Mouse (Mus musculus): ENCODE measurements around the gene Gm128. TPM values are rescaled to one million over a fixed set of nuclear protein-coding genes. Genes with fewer than 3 reads are reported as not detected.

The Gm128 gene
- polyA plus RNA-seq, 1 experiment from 2014 or later, result 0.88 TPM

DNA sequence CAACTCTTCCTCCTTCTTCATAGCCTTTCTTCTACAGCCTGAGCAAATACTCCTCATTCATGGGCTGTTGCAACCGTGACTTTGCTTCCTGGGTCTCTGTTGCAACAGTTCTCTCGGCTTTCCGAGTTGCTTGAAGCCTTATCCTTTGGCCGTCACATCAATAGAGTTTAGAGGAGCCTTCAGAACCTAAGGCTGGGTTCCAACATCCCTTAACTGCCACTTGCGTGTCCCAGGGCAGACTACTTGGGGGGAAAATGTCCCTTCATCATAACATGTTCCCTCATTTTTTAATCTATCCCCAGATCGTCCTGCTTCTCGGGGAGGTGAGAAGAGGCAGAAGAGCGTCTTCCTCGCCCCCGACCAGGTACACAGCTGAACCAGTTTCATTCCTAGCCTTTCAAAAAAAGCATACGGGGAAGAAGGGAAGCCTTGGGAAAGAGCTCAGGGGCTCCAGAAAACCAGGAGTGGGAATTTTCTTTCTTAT, 41.0 kb upstream of the Gm128 start:
- WGBS, result under 1% methylated on average over 11 of the region's 11 CpGs

DNA sequence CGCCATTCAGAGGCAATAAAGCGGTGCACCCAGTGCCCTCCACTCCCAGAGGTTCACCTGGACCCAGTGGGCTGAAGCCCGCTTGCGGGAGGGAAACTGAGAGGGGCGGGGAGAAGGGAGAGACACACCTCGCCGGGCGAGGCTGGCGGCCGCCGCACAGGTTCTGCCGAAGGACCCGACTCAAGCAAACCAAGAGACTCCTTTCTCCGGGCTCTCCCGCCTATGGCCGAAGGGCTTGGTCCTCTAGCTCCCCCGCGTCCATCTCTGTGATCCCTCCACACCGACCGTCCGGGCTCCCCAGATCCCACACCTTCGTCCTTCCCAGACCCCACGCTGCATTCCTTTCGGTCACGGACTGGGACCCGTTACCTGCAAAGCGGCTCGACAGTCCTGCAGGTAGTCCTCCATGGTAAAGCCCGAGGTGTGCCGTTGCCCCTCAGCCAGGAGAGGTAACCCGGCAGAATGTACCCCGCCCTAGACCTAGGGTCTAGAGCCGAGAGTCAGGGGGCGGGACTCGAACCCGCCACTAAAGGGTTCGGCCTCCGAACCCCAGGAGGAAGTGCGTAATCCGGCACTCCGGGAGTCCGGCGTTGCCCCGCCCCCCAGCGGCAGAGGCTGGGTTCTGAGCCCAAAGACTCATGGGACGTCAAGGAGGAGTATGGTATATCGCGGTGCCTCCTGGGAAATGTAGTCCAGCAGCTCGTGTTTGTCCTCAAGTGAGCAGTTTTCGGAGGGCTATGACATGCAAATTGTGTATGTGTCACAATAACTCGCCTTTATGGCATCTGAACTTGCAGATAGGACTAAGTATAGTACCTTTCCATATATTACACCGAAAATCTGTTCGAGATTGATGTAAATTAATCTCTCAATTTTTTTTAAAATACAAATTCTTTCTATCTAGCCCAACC, 40.1 kb upstream of the Gm128 start, which contains the start of the genes Mindy1 and Prune1:
Mindy1 (plus strand) TSS at position 130 of the 911 bp plus-strand sequence.
Prune1 (minus strand) TSS at position 861 of the 911 bp plus-strand sequence.
- Histone ChIP-seq H3K4me3 (peak within 1 kb of the TSS; percentile 77), H3K4me1 (peaks cover 35% of the 10 kb centered on the region), H3K9ac (peak within 1 kb of the TSS; percentile 90), H3K4me2 (replicated peaks) (peak within 1 kb of the TSS; percentile 80), H3K27ac (peak within 1 kb of the TSS; percentile 92), H3K27me3 (no peaks in the 10 kb centered on the region), H3K36me3 (peaks cover 1% of the 10 kb centered on the region), H3K9me3 (no peaks in the 10 kb centered on the region)
- ATAC-seq (ENCODE audit: low FRiP score, low read depth), result peak; percentile 91
- under 1% methylated on average over 46 of the region's 53 CpGs for WGBS

More for the DNA sequence above, 41.0 kb upstream of the Gm128 start:
- H3K9ac ChIP-seq, result peak overlapping the region; percentile 90
- H3K36me3 ChIP-seq, result peaks cover 6% of the 10 kb centered on the region
- H3K4me2 ChIP-seq (replicated peaks), result peak overlapping the region; percentile 80
- no peak for ATAC-seq (ENCODE audit: low FRiP score, low read depth)
- peaks cover 35% of the 10 kb centered on the region for H3K4me1 ChIP-seq
- no peaks in the 10 kb centered on the region for H3K9me3 ChIP-seq
- no peaks in the 10 kb centered on the region for H3K27me3 ChIP-seq
- H3K27ac ChIP-seq, result peak overlapping the region; percentile 92
- H3K4me3 ChIP-seq, result peak overlapping the region; percentile 77

DNA sequence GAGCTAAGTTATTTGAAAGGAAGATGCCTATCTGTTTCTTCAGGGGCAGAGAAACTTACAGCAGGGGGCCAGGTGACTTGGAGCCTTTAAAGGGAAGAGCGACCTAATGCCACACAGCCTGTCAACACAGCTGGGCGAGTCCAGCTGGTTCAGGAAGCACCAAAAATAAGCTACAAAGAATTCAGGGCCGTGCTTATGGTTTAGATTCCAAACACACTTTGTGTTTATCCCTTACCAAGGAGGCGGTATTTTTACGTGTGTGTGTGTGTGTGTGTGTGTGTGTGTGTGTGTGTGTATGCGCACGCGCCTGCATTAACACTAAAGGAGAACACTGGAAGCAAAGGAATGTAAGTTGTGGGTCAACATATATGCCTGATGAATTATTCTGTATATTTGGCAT, 39.3 kb upstream of the Gm128 start:
- Histone ChIP-seq H3K9me3 (no peaks in the 10 kb centered on the region), H3K4me2 (replicated peaks) (peak overlapping the region; percentile 80), H3K4me1 (peaks cover 35% of the 10 kb centered on the region), H3K4me3 (peak overlapping the region; percentile 77), H3K9ac (peak overlapping the region; percentile 84), H3K27ac (peak overlapping the region; percentile 89), H3K36me3 (no peaks in the 10 kb centered on the region), H3K27me3 (no peaks in the 10 kb centered on the region)
- WGBS, result 15% methylated on average over 8 of the region's 8 CpGs
- no peak for ATAC-seq (ENCODE audit: low FRiP score, low read depth)

GRCm38 (mm10) chr3:95277149-95277551, 35.8 kb upstream of the Gm128 start:
- Histone ChIP-seq H3K9me3 (no peaks in the 10 kb centered on the region), H3K4me2 (replicated peaks) (no peak overlapping the region), H3K4me1 (peaks cover 11% of the 10 kb centered on the region; the same call in 1 of the 2 replicates), H3K36me3 (peaks cover 6% of the 10 kb centered on the region), H3K27ac (no peak overlapping the region), H3K4me3 (no peak overlapping the region), H3K27me3 (no peaks in the 10 kb centered on the region), H3K9ac (no peak overlapping the region)
- no peak for ATAC-seq (ENCODE audit: low FRiP score, low read depth)
- 94% methylated on average over 1 of the region's 1 CpGs for WGBS

DNA sequence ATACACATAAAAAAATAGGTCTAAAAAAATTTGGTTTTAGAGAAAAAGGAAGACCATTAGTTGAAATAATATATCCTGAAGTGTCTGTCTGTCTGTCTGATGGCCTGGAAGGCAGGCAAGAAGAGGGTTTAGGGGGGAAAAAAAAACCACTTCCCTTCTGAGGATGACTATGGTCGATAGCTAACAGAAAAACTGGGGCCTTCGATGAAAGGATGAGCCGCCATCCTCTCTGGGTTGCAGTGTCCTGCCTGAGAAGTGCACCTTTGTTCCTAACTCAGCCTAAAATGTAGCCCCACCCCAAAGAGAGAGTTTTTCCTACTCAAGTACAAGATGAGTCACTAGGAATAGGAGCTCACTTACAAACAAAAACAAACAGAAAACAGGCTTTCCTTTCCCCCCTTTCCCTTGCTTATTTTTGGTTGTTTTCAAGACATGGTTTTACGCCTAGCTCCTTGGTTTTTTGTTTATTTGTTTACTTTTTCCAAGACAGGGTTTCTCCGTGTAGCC, 35.1 kb upstream of the Gm128 start:
- no peak overlapping the region for H3K4me3 ChIP-seq
- no peaks in the 10 kb centered on the region for H3K9me3 ChIP-seq
- no peak overlapping the region for H3K27ac ChIP-seq
- H3K4me1 ChIP-seq, result peaks cover 11% of the 10 kb centered on the region; the same call in 1 of the 2 replicates
- no peaks in the 10 kb centered on the region for H3K27me3 ChIP-seq
- H3K36me3 ChIP-seq, result peaks cover 9% of the 10 kb centered on the region
- no peak for ATAC-seq (ENCODE audit: low FRiP score, low read depth)
- H3K4me2 ChIP-seq (replicated peaks), result no peak overlapping the region
- WGBS, result 65% methylated on average over 5 of the region's 5 CpGs
- H3K9ac ChIP-seq, result no peak overlapping the region

DNA sequence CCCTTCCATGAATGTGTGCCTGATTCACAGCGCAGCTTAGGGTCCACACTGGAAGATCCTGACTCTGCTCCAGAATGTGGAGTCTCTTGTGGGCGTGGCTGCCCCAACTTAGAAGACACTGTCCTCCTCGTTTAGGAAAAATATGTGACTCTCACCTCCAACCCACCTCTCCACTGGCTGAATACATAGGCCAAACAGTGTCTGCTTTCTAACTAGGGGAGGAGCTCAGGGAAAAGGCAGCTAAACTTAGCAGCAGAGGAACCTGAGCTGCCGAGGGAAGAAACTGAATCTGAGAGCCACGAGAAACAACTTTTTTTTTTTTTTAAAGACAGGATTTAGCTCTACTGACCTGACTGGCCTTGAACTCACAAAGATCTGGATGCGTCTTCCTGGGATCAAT, 33.8 kb upstream of the Gm128 start:
- Histone ChIP-seq H3K36me3 (peaks cover 9% of the 10 kb centered on the region), H3K9ac (no peak overlapping the region), H3K27ac (no peak overlapping the region), H3K9me3 (no peaks in the 10 kb centered on the region), H3K4me2 (replicated peaks) (no peak overlapping the region), H3K4me3 (no peak overlapping the region), H3K4me1 (peaks cover 6% of the 10 kb centered on the region; the same call in 1 of the 2 replicates), H3K27me3 (no peaks in the 10 kb centered on the region)
- 74% methylated on average over 6 of the region's 6 CpGs for WGBS
- ATAC-seq (ENCODE audit: low FRiP score, low read depth), result no peak

DNA sequence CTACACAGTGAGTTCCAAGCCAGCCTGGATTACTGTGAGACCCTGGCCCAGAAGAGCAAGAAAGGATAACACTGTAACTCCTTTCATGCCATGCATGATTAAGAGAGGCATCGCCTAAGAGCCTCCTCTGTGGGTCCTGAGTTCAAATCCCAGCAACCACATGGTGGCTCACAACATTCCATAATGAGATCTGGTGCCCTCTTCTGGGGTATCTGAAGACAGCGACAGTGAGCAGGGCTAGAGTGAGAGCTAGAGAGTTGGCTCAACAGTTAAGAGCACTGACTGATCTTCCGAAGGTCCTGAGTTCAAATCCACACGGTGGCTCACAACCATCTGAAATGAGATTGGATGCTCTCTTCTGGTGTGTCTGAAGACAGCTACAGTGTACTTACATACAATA, 33.1 kb upstream of the Gm128 start:
- Histone ChIP-seq H3K9me3 (no peaks in the 10 kb centered on the region), H3K27me3 (no peaks in the 10 kb centered on the region)
- WGBS, result 93% methylated on average over 4 of the region's 4 CpGs

GRCm38 (mm10) chr3:95273471-95273870, 32.1 kb upstream of the Gm128 start:
- Histone ChIP-seq H3K4me3 (no peak overlapping the region), H3K4me2 (replicated peaks) (no peak overlapping the region), H3K9me3 (no peaks in the 10 kb centered on the region), H3K27me3 (no peaks in the 10 kb centered on the region), H3K36me3 (peaks cover 21% of the 10 kb centered on the region), H3K4me1 (no peaks in the 10 kb centered on the region), H3K9ac (no peak overlapping the region), H3K27ac (no peak overlapping the region)
- ATAC-seq (ENCODE audit: low FRiP score, low read depth), result no peak
- WGBS, result 94% methylated on average over 5 of the region's 5 CpGs

More for the DNA sequence above, 33.1 kb upstream of the Gm128 start:
- peaks cover 12% of the 10 kb centered on the region for H3K36me3 ChIP-seq
- H3K4me3 ChIP-seq, result no peak overlapping the region
- no peak for ATAC-seq (ENCODE audit: low FRiP score, low read depth)
- H3K9ac ChIP-seq, result no peak overlapping the region
- H3K27ac ChIP-seq, result no peak overlapping the region
- no peak overlapping the region for H3K4me2 ChIP-seq (replicated peaks)
- H3K4me1 ChIP-seq, result 0 out of 2 replicates have a peak, but pooled peaks cover under 1% of the 10 kb centered on the region

DNA sequence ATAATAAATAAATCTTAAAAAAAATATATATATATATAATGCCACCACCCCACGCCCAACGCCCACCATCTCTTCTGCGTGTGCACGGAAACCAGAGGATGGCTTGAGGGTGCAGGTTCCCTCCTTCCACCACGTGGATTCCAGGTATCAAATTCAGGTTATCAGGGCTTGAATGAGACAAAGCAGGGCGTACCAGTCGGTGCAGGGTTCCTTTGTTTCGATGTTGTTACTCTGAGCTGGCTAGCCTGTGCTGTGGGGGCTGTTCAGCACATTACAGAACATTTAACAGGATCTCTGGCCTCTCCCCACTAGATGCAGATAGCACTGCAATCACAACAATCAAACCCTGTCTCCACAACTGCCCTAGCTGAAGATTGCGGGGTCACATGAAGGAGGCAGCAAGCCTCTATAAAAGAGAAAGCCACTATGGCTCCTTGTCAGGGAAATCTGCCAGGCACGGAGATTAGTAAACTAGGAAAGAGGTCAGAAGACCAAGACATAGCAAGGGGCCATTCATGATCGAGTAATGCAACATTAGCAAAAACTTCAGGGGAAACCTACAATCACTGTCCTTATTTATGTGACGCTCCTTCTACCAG, 29.5 kb upstream of the Gm128 start:
- no peak for ATAC-seq (ENCODE audit: low FRiP score, low read depth)

DNA sequence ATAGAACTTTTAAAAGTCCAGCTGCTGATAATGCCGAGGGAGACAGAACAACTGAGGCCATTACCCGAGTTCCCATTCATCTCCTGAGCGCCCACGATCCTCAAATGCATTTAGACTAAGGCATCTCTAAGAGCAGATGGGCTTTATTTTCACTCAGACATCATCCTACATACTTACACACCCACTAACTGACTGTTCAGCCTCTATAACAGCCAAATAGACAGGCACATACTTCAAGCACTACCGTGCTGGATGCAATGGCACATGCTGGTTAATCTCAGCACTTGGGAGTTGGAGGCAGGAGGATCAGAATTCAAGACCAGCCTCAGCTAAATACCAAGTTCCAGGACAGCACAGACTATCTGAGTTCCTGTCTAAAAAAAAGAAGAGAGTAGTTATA, 28.4 kb upstream of the Gm128 start:
- no peak for ATAC-seq (ENCODE audit: low FRiP score, low read depth)
- no peak overlapping the region for H3K4me3 ChIP-seq

More for the DNA sequence above, 29.5 kb upstream of the Gm128 start:
- no peaks in the 10 kb centered on the region for H3K9me3 ChIP-seq
- no peak overlapping the region for H3K27ac ChIP-seq
- H3K27me3 ChIP-seq, result no peaks in the 10 kb centered on the region
- no peak overlapping the region for H3K4me3 ChIP-seq
- H3K4me2 ChIP-seq (replicated peaks), result no peak overlapping the region
- H3K36me3 ChIP-seq, result peaks cover 46% of the 10 kb centered on the region
- 88% methylated on average over 12 of the region's 12 CpGs for WGBS
- H3K4me1 ChIP-seq, result no peaks in the 10 kb centered on the region
- H3K9ac ChIP-seq, result no peak overlapping the region

DNA sequence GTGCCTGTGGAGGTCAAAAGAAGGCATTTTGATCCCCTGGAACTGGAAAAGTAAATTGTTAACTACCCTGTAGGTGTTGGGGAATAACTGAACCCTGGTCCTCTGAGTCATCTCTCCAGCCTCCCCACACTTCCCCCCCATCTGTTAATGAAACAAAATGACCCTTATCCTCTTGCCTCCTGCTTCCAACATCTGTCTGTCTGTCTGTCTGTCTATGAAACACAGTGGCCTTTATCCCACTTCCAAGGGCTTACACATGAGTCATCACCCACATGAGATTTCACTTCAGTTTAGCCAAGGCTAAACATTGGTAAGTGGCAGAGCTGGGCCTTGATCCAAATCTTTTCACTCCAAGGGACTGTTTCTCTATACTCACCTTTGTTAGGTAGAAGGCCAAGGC, 26.5 kb upstream of the Gm128 start:
- ATAC-seq (ENCODE audit: low FRiP score, low read depth), result no peak
- H3K27me3 ChIP-seq, result no peaks in the 10 kb centered on the region

More for the DNA sequence above, 28.4 kb upstream of the Gm128 start:
- Histone ChIP-seq H3K4me2 (replicated peaks) (no peak overlapping the region), H3K27me3 (no peaks in the 10 kb centered on the region), H3K27ac (no peak overlapping the region), H3K9me3 (no peaks in the 10 kb centered on the region), H3K36me3 (peaks cover 53% of the 10 kb centered on the region), H3K9ac (no peak overlapping the region), H3K4me1 (no peaks in the 10 kb centered on the region)
- WGBS, result 92% methylated on average over 5 of the region's 5 CpGs

GRCm38 (mm10) chr3:95266052-95266451, 24.7 kb upstream of the Gm128 start:
- no peak overlapping the region for H3K4me2 ChIP-seq (replicated peaks)
- ATAC-seq (ENCODE audit: low FRiP score, low read depth), result no peak
- no peak overlapping the region for H3K9ac ChIP-seq
- no peaks in the 10 kb centered on the region for H3K4me1 ChIP-seq
- 95% methylated on average over 3 of the region's 3 CpGs for WGBS
- no peak overlapping the region for H3K4me3 ChIP-seq
- H3K27ac ChIP-seq, result no peak overlapping the region
- no peaks in the 10 kb centered on the region for H3K9me3 ChIP-seq
- no peaks in the 10 kb centered on the region for H3K27me3 ChIP-seq
- peaks cover 78% of the 10 kb centered on the region for H3K36me3 ChIP-seq

More for the DNA sequence above, 26.5 kb upstream of the Gm128 start:
- H3K27ac ChIP-seq, result no peak overlapping the region
- no peak overlapping the region for H3K4me3 ChIP-seq
- H3K4me1 ChIP-seq, result no peaks in the 10 kb centered on the region
- no peak overlapping the region for H3K4me2 ChIP-seq (replicated peaks)
- peaks cover 66% of the 10 kb centered on the region for H3K36me3 ChIP-seq
- H3K9me3 ChIP-seq, result no peaks in the 10 kb centered on the region
- H3K9ac ChIP-seq, result no peak overlapping the region
